Mouse (Mus musculus) liver, adult 2 months (tissue): ENCODE results near the gene Hist1h1d.

Source experiments
- CTCF ChIP-seq: fragments of 200-500 bp; IDR thresholded peaks from 2 replicates; pipeline ENCODE4 v1.5.1; 2011; ENCODE audit warnings: low read depth, low read length, control low read depth
- POLR2A ChIP-seq: fragments of 200-500 bp; IDR thresholded peaks from 2 replicates; pipeline ENCODE4 v1.6.1; 2011; ENCODE audit warnings: low read length, control low read depth; ENCODE audit not compliant: insufficient read depth; ENCODE audit errors: extremely low read depth

GRCm38 (mm10) chr13:23538249-23538648, 14.8 kb upstream of the Hist1h1d start:
- TF ChIP-seq POLR2A (no peak), CTCF (no peak)
